Comparison of ENCODE assay signal across 27 mouse cellular contexts in genomic region chr9:66675566-66675965, GRCm38 (mm10). TPM values are rescaled to one million over a fixed set of nuclear protein-coding genes. Genes with fewer than 3 reads are reported as not detected.
DNase-seq lines count a peak whose midpoint lies in the region; ATAC-seq and TF ChIP-seq lines count a peak whose summit lies in the region.
"Had no signal": no experiment of that assay in that cellular context is flagged by ENCODE, and none has a peak within 500 bp of the region (broad histone marks: within the 10 kb centered on the region; RNA-seq: fewer than 3 reads in every experiment).

No protein-coding gene starts in this region.

- no peaks in the 10 kb centered on the region for H3K36me3 ChIP-seq in forebrain, embryonic 12.5 days (replicated peaks)
- H3K36me3 ChIP-seq: embryonic facial prominence, embryonic 12.5 days; embryonic facial prominence, embryonic 15.5 days; forebrain, embryonic 15.5 days; G1E; hindbrain, embryonic 10.5 days; hindbrain, embryonic 13.5 days had no signal

- no peak for ATAC-seq in forebrain, embryonic 12.5 days (ENCODE audit: low FRiP score)
- ATAC-seq: forebrain, embryonic 15.5 days; hindbrain, postnatal 0 days; Patski had no signal

- no peak for DNase-seq in gastrocnemius, adult 2 months
- no peak for DNase-seq in gastrocnemius, postnatal 4 days (ENCODE audit: low spot score in 2 of 2)
- peak; percentile 28 to 40 for DNase-seq in layer of hippocampus, adult 8-10 months (ENCODE audit: low spot score in 2 of 2)
- DNase-seq in layer of hippocampus, postnatal 10 days (ENCODE audit: low spot score in 2 of 2), result peak; percentile 26 to 40
- DNase-seq in B cell, adult 2 months, result no peak
- DNase-seq in heart, postnatal 14 days, result no peak
- DNase-seq: adrenal gland, postnatal 10 days; adrenal gland, postnatal 36 days; cerebellum, adult 2 months; cerebellum, adult 9-11 months; cerebellum, postnatal 25 days; gastrocnemius, postnatal 10 days; gastrocnemius, postnatal 36 days; heart, adult 11 months; heart, postnatal 36 days had no signal

- H3K4me2 ChIP-seq in forebrain, embryonic 12.5 days, result no peak overlapping the region
- H3K4me2 ChIP-seq: embryonic facial prominence, embryonic 12.5 days; embryonic facial prominence, embryonic 15.5 days; forebrain, embryonic 15.5 days; heart, embryonic 11.5 days; hindbrain, embryonic 13.5 days had no signal

- no peaks in the 10 kb centered on the region for H3K27me3 ChIP-seq in forebrain, embryonic 12.5 days
- H3K27me3 ChIP-seq: CH12.LX; embryonic facial prominence, embryonic 12.5 days; embryonic facial prominence, embryonic 15.5 days; forebrain, embryonic 15.5 days; hindbrain, embryonic 13.5 days; Patski had no signal

- H3K9ac ChIP-seq in forebrain, embryonic 12.5 days, result no peak overlapping the region
- H3K9ac ChIP-seq: embryonic facial prominence, embryonic 12.5 days; embryonic facial prominence, embryonic 15.5 days; forebrain, embryonic 15.5 days; hindbrain, embryonic 13.5 days had no signal

- 0 out of 2 replicates have a peak overlapping the region, but pooled peaks have one; percentile 12 for H3K27ac ChIP-seq in gastrocnemius, adult 2 months
- H3K27ac ChIP-seq in forebrain, embryonic 12.5 days, result no peak overlapping the region
- H3K27ac ChIP-seq: embryonic facial prominence, embryonic 12.5 days; embryonic facial prominence, embryonic 15.5 days; forebrain, embryonic 15.5 days; hindbrain, embryonic 10.5 days; hindbrain, embryonic 13.5 days; hindbrain, postnatal 0 days had no signal

- H3K4me1 ChIP-seq in forebrain, embryonic 12.5 days, result no peaks in the 10 kb centered on the region
- H3K4me1 ChIP-seq: embryonic facial prominence, embryonic 12.5 days; forebrain, embryonic 15.5 days; hindbrain, embryonic 13.5 days had no signal

- TF ChIP-seq CTCF in gastrocnemius, adult 2 months (IDR thresholded peaks at IDR 0.05), result no peak

- H3K9me3 ChIP-seq in forebrain, embryonic 12.5 days, result no peaks in the 10 kb centered on the region
- H3K9me3 ChIP-seq: embryonic facial prominence, embryonic 12.5 days; embryonic facial prominence, embryonic 15.5 days; forebrain, embryonic 15.5 days; G1E; hindbrain, embryonic 13.5 days had no signal

- WGBS in forebrain, embryonic 12.5 days, result 89% methylated on average over 1 of the region's 1 CpGs

- intact Hi-C loops in gastrocnemius, adult 2 months (cut with DNase I), result no loop called here
- intact Hi-C loops in heart, postnatal 14 days (cut with DNase I), result no loop called here

- H3K4me3 ChIP-seq in gastrocnemius, adult 2 months, result no peak overlapping the region
- no peak overlapping the region for H3K4me3 ChIP-seq in forebrain, embryonic 12.5 days (replicated peaks)
- H3K4me3 ChIP-seq: embryonic facial prominence, embryonic 12.5 days; embryonic facial prominence, embryonic 15.5 days; forebrain, embryonic 15.5 days; hindbrain, embryonic 10.5 days; hindbrain, embryonic 13.5 days had no signal

RNA-seq across cellular contexts. Expression of gene Car12, which starts 37.9 kb away (rescaled TPM):
- under 1 TPM; 0.10 to 0.14 TPM for total RNA-seq in gastrocnemius, adult 2 months (2021)
- total RNA-seq in gastrocnemius, postnatal 4 days (2021), result 1 to 10 TPM; 1.4 to 2.2 TPM
- 10 to 100 TPM; 33.8 to 56.2 (median 43.3) TPM for total RNA-seq in layer of hippocampus, adult 8-10 months (2022)
- 10 to 100 TPM; 26.1 to 30.4 TPM for total RNA-seq in layer of hippocampus, postnatal 10 days (2021)
- total RNA-seq in heart, postnatal 14 days (2021), result not detected
- 0.91 and 1.6 TPM in 2 replicates for polyA plus RNA-seq in forebrain, embryonic 12.5 days (2016; fragmentation: Nextera tagmentation; extraction: Ambion mirVana)
- total RNA-seq: heart, adult 8-10 months; heart, postnatal 36 days had no signal
- polyA plus RNA-seq: G1E had no signal

Comparison
In these comparisons a context has a peak if more than half of its experiments do, and no peak if none do; other contexts are left out.
1. DNase-seq: peak in layer of hippocampus, adult 8-10 months (2 of 2) and layer of hippocampus, postnatal 10 days (2 of 2); none in gastrocnemius, adult 2 months (single experiment), gastrocnemius, postnatal 4 days (0 of 2), B cell, adult 2 months (0 of 2) and heart, postnatal 14 days (0 of 2).
2. RNA of gene Car12, which starts 37.9 kb away (total RNA-seq): 33.8 to 56.2 TPM in layer of hippocampus, adult 8-10 months and 26.1 to 30.4 TPM in layer of hippocampus, postnatal 10 days; 1.4 to 2.2 TPM in gastrocnemius, postnatal 4 days, 0.10 to 0.14 TPM in gastrocnemius, adult 2 months and not detected in heart, postnatal 14 days; every median in the first group is over 4 times any median in the second.